Mouse (Mus musculus): ENCODE measurements around the gene Atp2a3.

Gene Atp2a3

DNA sequence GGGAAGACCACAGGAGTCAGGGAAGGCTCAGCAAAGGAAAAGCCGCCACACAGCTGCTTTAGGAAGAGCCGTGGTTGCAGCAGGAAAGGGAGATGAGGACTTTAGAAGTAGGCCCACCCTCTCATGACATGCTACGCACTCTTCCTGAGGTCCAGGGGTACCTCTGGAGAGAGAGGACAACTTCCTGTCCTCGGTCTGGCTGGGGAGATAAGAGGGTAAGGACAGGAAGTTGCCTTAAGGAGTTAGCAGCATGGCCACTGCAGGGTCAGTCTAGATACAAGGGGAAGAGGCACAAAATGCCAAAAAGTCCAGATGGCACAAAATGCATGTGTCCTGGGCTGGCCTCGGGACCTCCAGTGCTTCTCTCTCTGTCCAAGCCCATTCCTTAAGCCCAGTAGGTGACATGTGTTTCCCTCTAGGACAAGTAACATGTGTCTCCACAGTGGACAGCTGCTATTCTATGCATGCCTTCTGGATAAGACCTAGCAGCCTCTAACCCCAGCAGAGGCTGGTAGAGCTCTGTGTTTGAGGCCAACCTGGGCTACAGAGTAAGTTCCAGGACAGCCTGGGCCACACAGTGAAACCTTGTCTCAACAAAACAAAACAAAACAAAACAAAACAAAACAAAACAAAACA lies 5.5 kb upstream of the Atp2a3 start:
- DNase-seq: no peak

DNA sequence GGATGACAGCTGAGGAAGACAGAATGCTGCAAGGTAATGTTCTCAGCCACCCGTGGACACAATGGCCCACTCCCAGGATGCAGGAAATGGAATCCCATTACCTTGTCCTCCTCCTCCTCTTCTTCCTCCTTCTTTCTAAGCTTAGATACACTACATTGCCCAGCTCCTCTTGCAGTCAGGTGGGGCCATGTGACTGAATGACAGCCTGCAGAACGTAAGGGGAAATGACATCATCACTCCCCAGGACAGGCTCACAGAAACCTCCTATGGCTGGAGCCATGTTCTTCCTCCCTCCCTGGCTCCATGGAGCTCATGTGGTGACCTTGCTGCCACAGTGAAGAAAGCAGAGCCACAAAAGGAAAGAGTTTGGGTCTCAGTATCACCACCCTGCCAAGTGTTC lies 3.7 kb upstream of the Atp2a3 start:
- no peak for DNase-seq

DNA sequence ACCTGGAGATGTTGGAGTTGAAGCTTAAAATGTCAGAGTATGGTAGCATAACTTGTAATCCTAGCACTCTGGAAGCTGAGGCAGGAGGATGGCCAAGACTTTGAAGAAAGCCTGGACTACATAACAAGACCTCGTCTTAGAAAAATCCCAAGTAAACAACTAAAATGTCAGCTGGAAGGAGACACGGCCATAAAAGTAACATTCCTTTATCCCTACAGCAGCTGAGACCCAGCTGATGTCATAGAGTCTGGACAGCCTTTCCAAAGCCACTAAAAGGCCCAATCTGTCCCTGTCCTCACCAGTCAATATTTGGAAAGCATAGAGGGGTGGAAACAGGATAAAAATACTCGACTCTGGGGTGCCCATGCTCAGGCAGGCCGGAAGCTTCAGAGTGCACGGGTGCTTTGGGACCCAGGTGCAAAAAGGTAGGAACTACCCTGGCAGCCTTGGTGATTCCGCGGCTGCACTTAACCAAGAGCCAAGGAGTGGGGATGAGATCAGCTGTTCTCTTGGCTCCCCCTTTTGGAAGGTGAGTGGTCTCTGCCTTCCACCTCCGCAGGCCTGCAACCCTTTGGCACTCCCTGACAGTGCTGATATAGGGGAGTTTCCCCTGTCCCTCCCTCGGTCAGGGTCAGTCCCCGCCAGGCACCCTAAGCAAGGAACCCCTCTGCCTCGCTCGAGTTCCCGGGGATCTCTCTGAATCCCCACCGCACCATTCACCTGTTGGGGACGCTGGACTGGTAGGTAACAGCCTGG lies 867 bp upstream of the Atp2a3 start:
- no peak for DNase-seq

DNA sequence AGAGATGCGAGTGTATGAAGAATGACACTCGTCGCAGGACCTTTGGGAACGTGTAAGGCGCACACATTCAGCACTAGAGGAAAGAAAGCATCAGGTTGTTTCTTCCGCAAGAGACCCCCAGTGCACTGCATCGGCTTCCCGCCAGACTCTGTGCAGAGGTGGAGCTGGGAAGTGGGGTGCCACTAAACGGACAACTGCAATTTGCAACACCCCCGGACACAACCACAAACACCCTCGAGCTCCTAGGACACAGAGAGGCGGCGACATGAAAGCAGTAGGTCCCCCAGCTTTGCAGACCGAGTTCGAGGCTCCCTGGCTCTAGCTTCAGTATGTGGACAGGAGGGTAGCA lies 272 bp upstream of the Atp2a3 start:
- DNase-seq: no peak

DNA sequence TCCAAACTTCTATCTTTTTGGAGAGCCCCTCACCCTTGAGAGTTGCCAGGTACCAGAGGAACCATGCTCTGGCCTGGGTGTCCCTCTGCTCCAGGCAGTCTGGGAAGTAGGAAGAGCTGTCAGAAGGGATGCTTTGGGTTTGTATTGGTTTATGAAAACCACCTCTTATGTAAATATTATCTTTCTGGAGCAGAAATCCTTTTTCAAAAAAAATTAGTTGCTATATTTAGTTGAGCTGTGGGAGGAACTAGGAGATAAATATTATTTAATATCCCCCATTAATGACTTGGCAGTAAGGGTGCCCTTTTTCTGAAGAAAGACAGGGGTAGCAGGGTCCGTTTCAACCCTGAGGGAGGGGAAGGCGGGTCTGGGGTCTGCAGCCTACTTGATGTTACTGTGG lies 1.4 kb downstream of the Atp2a3 start:
- no peak for DNase-seq

DNA sequence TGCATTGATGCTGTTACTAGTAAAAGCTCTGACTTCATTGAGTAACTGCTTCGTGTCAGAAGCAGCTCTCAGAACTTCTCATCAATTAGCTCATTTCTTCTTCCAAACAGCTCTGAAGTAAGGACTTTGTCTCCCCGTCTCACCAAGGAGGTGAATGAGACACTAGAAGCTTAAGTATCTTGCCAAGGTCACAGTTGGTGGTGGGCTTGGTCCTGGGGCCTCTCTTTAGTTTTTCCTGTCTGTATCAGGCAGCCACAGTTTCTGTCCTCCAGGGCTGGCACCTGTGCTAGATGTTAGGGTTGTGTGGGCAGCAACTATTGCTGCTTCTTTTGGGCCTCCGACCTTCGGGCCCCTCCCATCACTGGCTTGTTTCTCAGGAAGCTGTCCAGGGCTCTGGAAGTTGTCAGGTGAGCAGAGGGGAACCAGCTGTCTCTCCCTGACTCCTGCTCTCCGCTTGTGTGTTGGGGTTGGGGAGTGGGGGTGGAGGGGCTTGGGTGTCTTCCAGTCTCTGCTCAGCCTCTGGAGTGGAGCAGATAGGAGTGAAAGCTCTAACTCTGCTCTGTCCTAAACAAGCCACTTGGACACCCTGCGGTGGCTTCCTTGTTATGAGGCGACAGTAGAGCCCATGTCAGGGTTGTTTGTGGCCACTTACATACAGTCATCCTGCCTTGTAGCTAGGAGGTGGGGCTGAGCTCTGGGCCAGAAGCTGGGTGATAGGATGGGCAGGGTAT lies 2.3 kb downstream of the Atp2a3 start:
- DNase-seq: no peak

DNA sequence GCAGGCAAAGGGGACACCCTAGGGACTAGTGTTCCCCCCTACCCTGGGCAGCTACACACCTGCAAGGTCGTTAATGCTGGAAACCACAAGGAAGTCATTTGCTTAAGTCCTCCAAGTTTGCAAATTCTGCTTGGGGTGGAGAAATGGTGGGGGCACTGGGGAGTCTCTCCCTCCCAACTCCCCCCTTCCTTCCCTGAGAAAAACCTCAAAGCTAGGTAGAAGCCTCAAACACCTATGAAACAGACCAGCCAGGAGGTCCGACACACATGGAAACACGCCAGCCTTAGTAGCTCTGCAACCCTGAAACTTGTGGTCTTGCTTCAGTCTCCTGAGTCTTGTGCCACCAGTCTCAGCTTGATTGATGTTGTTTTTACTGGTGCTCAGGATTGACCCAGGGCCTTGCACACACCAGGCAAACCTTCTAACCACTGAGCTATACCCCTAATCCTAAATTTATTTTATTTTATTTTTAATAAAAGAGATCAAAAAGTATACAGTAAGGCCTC lies 2.9 kb downstream of the Atp2a3 start:
- no peak for DNase-seq

DNA sequence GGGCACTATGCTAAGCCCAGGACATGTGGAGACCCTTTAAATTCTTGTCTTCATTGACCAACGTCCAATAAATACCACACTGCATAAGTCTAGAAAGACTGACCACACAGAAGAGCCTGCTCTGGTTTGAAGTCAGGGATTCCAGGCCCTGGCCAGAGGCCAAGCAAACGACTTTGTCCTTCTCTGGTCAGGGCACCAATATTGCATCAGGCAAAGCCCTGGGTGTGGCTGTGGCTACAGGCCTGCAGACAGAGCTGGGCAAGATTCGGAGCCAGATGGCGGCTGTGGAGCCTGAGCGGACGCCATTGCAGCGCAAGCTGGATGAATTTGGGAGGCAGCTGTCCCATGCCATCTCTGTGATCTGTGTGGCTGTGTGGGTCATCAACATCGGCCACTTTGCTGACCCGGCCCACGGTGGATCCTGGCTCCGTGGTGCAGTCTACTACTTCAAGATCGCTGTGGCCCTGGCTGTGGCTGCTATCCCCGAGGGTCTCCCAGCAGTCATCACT lies 14.1 kb downstream of the Atp2a3 start:
- no peak for DNase-seq

DNA sequence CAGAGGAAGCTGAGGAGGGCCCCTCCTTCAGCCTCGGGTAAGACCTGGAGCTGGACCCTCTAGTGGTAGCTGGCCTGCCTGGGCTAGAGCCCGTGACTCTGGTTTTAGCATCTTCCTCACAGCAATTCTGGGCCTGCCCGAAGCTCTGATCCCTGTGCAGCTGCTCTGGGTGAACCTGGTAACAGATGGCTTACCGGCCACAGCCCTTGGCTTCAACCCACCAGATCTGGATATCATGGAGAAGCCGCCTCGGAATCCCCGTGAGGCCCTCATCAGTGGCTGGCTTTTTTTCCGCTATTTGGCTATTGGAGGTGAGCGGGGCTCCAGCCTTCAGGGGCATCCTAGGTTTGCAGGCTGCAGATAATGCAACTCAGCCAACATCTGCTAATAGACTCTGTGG lies 21.5 kb downstream of the Atp2a3 start:
- no peak for DNase-seq

DNA sequence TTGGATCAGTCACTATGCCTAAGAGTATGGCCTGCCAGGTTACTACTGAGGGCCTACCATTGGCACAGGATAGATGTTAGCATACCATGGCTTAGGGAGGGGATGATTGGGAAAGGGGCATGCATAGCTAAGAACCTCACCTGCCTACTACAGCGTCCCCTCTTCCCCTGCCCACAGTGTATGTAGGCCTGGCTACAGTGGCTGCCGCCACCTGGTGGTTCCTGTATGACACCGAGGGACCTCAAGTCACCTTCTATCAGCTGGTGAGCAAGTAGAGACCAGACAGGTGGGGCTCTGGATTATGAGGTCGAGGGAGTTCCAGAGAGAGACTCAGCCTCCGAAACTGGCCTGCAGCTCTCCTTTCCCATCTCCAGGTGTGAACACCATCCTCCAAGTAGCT lies 22.3 kb downstream of the Atp2a3 start:
- no peak for DNase-seq

DNA sequence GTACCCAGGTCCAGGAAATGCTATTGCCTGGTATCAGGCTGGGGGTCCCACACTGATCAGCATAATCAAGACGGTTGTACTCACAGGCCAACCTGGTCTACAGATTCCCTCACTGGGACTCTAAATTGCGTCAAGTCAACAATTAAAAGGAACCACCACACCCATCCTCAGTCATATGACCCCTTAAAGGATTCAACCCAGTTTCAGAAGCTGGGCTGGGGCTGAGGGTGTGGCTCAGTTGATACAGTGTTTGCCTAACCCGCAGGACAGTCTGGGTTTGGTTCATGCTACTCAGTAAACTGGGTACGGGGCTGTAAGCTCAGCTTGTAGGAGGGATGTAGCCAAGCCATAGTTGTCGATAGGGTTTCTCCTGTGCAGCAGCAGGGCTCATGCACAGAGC lies 25.8 kb downstream of the Atp2a3 start:
- DNase-seq: no peak

DNA sequence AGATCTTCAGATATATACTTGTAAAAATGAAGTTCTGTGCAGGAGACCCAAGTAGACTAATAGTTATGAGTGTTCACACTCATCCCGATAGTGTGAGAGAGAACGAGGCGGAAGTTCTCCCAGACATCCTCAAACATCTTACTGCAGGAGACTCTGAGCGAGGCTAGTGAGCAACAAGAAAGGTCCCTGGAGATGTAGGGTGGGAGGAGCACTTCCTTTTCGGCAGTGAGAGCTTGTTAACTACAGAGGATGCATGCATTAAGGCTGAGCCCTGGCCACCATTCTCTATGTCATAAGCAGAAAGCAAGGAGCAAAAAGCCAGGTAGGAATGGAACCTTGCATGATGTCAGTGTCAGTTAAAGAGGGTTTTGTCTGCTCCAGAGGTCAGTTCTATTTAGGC lies 26.3 kb downstream of the Atp2a3 start:
- DNase-seq: no peak

DNA sequence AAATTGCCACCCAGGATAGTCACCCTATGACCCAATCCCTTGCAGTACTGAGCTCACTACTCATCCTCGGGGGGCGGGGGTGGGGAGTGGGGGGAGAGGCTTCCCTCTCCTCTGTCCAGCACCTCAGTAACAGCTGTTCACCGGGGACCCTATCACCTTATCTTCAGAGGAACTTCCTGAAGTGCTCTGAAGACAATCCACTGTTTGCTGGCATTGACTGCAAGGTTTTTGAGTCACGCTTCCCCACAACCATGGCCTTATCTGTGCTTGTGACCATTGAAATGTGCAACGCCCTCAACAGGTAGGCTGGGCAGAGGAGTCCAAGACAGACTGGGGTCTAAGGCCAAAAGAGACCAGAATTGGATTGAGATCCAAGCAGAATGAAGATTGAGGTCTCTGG lies 26.8 kb downstream of the Atp2a3 start:
- no peak for DNase-seq

DNA sequence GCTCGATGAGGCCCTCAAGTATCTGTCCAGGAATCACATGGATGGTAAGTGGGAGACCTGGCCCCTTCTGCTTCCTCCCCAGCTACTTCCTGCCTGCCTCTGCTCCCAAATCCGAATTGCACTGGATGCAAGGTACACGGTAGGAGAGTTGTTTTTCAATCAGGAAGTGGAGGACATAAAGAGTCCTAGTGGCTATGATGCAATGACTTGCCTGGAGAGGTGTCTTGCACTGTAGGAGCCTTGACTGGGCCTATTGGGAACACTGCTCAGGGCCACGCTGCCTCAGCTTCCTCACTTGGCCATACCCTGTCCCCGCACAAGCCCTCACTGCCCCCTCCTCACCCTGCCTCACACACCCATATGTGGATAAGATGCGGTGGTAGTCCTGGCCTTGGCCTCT lies 28.1 kb downstream of the Atp2a3 start:
- no peak for DNase-seq

DNA sequence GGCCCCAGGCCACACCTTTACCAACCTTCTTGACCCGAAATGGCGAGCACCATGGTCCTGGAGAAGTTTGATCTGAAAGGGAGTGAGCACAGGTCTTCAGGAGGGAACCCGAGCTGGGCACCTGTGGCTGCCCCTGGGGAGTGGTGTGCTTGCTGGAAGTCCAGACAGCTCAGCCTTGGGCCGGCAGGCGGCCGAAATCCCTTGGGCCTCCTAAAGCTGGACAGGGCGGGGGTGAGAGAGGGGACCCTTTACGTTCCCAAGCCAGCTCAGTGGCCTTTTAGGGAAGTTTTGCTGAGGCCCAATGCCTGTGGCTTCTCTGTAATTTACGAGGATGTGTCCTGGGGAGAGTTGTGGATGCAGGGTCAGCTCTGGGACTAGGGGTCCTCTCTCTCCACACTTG lies 29.7 kb downstream of the Atp2a3 start:
- no peak for DNase-seq

DNA sequence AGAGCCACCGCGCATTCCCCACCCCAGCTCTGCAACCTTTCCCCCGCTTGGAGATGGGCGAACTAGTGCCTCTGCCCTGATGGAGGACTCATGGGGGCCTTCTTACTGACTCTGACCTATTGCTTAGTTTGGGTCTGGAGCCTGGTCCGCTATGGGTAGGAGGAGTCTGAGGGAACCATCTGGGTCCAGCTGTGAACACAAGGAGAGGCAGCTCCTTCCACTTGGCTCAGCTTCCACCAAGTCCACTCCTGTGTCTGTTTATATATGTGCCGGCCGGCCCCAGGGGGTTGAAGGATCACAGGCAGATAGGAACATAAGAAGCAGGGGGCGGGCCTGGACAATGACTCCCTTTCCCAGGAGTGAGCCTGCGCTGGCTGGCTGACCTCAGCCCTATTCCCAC lies 31.0 kb downstream of the Atp2a3 start:
- no peak for DNase-seq

DNA sequence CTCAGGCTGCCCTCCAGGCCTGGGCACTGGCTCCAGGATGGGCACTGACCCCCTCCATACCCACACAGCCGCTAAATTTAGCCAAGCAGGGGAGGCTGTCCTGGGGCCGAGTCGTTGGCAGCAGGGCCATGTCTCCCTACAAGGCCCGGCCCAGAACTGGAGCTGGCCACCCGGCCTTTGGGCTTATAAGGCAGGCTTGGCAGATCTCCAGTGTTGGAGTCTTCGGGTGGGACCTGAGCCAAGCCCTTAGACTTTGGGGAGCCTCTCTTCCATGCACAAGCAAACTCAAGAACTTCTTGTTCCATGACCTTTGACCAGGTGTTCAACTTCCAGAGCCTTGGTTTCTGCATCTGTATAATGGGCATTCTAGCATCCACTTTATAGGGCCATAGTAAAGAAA lies 35.4 kb downstream of the Atp2a3 start:
- DNase-seq: no peak

DNA sequence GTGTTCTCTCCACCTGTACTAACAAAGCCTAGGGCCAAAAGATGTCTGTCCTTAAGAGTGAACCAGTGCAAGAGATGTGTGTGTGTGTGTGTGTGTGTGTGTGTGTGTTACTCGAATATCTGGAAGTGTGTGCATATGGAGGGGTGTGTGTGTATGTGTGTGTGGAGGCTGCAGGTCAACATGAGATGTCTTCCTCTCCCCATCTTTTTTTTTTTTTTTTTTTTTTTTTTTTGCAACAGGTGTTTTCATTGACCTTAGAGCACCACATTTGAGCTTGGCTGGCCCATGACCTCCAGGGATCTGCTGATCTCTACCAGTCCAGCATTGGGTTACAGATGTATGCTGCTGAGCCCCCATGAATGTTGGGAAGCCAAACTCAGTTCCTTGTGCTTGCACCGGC lies 35.8 kb downstream of the Atp2a3 start:
- DNase-seq: no peak

DNA sequence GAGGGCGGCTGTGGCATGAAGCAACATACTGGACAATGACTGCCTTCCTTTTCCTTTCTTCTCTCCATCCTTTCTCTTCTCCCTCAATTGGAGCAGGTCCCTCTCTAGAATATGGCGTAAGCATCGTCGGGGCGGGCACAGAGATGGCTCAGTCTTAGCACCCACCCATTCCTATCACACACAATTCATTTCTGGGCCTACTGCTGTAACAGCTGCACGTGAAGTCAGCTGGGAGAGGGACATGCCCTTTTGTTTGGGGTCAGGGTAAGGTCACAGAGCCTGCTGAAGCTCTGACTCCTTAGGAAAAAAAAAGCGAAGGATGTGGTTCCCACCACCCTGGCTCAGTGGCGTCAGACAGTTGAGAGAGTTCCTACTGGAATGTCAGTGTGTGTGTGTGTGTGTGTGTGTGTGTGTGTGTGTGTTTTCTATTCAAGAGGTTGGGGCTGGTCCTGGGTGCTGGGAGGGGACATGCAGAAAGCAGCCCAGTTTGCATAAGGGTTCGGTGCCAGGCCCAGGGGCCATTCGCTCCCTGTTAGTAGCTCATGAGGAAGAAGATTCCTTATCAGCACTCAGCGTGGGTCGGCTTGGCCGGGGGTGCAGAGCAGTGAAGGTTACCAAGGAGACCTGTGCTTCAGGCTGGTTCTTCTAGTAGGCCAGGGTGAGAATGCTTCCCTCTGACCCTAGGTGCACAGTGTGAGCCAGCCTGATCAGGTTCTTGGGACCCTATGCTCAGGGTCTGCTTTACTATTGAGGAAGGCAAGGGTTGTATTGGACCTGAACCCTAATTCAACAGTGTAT lies 36.8 kb downstream of the Atp2a3 start:
- DNase-seq: no peak

DNA sequence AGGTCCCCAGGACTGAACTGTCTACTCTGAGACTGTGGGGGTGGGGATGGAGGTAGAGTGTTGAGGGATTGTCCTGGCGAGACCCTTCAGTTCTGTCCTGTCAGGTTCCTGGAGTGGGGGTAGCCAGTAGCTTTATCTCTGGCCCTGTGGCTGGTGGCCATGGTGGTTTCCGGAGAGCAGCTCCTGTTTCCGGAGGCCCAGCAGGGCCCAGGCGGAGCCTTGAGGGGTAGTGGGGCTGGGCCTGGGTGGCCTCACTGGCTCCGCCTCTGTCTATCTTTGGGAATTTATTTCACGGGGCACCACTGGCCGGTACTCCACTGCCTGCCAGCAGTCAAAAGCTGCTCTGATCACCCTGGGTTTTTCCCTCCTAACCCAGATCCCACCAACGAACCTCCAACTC lies 37.8 kb downstream of the Atp2a3 start, which contains the start of gene P2rx1:
TSS of gene P2rx1 (plus strand) at position 333 of the 400 bp plus-strand sequence.
- DNase-seq: no peak

DNA sequence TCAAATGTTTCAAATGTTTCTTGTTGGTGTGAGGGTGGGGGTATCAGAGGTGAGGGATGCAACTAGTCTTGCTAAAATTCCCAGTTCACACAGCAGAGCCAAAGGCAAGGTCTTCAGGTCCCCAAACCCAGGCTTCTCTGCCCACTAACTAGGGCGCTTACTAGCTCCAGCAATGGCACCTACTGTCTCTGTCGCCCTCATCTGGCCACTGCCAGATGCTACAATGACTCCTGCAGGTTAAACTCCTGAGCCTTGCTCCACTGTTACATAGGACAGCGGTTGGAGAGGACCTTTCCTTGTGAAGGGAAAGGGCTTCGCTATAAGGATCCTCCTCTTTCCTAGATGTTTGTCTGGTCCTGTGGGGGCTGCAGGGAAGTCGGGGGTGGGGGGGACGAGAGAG lies 40.1 kb downstream of the Atp2a3 start:
- peak; percentile 43 for DNase-seq

DNA sequence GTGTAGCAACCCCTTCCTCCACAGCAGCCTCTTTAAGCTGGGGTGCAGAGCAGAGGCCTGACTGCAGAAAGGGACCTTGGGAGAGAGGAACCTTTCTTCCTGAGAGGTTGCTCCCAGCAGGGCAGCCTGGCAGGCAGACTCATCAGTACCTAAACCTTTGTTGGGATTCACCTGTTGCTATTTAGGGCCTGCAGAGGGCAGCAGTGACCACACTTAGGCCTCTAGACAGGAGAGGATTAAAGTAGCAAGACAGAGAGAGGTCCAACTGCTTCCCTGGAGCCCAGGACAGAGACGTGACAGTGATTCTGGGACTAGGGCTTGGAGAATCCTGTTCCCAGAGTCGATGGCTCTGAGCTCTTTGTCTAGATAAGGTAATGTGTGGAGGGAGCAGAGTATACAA lies 45.4 kb downstream of the Atp2a3 start:
- peak; percentile 85 for DNase-seq

DNA sequence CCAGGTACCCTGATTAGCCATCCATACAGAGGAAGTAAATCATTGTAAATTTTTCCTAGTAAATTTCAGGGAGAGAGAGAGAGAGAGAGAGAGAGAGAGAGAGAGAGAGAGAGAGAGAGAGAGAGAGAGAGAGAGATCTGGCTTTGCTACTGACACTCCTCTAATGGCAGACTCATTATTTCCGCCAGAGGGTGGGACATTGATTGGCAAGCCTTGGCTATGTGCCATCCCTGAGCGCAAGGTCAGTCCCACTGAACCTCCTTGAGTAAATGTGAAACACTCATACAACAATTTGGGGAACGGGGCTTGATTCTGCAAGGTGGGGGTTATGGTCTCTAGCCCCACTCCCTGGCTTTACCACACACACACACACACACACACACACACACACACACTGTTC lies 46.1 kb downstream of the Atp2a3 start:
- peak; percentile 27 for DNase-seq

Measured in cerebellum, adult 9-10 months (tissue).